Mouse (Mus musculus): ENCODE data around the gene Nbas.

Gene Nbas

DNA sequence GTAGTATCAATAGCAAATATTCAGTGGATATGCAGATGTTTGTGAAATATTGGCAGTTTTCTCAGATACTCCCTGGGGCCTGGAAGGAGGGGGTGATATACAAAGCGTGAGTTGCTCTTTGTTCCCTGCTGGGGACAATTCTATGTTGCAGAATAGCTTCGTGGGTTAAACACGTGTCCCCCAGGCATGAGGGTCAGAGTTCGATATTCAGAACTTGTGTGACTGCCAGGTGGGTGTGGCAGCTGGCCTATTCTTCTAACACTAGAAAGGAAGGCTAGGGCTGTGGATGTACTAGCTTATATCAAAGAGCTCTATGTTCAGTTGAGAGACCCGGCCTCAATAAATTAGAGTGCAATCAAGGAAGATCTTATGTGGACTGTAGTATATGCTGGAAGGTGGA lies 274.9 kb downstream of the Nbas start:
- DNase-seq: no peak

DNA sequence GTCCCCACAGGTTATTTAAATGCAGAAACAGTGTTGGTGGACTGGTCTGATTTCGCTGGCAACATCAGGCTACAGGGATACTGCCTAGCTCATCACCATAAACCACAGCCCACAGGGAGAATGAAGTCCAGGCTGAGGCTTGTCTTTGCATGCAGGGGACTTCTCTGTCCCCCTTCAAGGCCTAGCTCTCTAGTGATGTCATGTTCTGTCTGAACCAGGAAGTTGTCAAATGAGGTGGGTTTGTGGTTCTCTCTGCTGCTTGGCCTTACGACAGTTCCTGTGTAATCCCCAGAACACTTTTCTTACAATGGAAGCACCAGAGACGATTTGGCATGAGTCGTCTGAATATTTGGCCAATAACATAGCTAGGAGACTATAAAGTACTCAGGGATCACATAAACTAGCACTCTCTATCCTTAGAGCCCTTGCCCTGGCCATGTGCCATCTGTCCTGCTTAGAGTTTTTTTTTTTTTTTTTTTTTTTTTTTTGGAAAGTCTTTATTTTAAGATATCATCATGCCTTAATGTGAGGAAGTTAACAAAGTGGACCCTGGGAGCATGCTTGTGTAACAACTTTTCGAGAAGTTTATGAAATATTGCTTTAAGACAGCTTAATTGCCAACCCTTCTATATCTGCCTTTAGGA lies 294.8 kb downstream of the Nbas start:
- DNase-seq: no peak

DNA sequence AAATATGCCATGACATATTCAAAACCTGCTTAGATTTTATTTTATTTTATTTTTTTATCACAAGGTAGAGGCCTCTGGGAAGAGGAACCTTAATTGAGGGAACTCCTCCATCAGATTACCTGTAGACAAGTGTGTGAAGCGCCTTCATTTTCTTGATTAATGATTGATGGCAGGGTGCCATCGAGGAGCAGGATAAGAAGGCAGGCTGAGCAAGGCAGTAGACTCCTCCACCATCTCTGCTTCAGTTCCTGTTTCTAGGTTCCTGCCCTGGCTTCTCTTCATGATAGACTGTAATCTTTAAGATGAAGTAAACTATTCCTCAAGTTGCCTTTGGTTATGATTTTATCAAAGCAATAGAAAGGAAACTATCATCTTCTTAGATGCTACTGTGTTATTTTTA lies 295.4 kb downstream of the Nbas start:
- DNase-seq: no peak

DNA sequence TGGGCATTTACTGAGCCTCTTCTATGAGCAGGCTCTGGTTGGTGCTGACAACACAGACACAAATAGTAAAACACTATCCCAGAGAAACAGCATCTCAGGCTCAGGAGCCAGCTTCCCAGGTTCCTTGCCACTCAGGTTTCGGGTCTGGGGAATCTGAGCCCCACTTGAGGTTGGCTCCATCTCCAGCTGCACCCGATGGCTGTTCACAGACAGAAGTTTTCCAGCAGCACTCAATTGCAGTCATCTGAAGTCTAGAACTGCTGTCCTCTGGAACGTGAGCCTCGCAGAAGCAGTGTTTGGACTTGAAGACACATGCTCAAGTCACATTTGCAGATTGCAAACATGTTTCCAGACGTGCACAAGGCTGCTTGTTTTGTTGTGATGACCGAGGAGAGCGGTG lies 297.5 kb downstream of the Nbas start:
- DNase-seq: no peak

DNA sequence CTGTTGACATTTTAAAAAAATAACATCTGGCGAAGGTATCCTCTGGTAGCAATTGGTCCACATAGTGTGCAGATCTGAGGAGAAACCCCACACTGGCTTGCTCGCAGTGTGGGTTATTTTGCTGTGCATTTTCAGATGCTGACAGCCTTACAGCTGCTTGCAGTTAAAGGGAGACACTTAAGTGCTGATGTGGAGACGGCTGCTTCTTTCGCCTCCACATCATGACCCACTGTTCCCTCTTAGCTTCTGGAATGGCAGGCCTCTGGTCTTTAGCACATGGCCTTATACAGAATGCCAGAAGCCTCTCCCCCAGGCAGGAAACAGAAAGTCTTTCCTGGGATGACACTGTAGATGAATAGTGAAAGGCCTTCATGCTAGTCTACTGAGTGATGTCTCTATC lies 306.2 kb downstream of the Nbas start:
- DNase-seq: no peak

DNA sequence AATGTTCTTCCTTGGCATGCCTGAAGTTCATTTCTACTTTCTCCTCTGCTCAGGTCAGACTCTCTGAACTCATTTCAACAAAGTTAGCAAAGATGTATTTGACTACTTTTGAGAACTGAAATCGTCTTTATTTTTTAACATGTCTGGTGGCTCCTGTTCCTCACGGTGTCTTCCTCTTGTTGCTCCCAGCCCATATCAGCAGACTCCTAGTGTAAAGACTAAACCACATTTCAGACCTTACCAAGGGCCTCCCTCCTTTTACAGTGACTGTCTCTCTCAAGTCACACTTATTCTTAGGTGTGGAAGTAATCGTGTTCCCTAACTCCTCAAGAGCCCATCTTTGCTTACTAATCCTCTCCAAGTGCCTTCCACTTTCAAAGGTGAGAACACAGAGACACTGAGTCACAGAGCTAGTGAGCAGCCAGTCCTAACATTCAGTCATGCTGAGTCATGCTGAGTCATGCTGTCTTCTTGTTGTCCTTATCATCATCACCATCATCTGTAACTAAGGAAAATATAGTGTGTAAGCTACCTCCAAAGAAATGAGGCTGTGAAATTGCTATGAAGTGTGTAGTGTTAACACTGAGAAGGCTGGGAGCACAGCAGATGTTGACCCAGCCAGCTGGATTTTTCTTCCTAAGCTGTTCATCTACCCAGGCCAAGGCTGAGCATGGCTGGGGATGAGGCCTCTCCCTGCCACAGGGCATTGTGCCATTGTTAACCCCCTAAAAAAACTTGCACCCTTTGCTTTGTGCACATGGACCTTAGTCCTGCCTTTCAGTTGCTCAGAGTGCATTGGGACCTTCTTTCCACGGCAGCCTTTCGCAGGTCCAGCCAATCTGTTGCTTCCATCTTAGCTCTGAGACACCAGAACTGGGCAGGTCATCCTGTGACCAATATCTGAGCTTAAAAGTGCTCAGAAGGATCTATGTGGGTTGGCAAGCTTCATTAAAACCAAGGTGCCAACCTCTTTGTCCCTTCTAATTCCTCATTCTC lies 307.0 kb downstream of the Nbas start:
- no peak for DNase-seq

DNA sequence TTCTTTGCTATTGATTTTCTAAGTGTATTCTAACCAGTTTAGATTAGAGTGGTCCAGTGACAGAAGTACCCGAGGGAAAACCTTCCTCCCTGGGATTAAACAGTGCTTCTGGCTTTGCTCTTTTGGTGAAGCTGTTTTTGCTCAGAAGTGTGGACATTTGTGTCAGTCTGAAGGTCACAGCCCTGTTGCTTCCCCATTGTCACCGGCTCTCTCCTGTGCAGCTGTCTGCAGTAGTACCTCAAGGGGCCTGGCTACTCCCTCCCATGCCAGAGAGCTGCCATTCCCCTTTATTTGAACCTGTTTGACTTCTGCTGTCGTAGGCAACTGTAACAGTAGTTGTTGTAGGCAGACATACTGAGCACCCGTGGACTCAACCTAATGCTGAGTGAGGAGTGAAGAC lies 307.8 kb downstream of the Nbas start:
- no peak for DNase-seq

DNA sequence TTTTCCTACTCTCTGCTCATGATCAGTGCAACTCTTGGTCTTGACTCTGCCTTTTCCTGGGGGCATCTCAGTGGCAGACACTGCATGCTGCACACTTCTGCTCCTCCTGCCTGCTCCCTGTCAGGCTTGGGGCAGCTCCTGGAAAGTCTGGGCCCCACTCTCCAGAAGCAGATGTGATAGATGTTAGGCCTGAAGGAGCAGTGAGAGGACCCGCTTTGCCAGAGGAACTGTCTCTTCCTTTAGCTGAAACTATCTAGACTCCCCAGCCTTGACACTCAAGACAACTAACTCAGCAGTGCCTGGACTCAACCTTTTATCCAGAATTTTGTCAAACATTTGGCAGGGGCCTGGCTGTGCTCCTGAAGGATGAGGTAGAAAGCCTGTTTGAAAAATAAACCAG lies 311.9 kb downstream of the Nbas start:
- DNase-seq: no peak

DNA sequence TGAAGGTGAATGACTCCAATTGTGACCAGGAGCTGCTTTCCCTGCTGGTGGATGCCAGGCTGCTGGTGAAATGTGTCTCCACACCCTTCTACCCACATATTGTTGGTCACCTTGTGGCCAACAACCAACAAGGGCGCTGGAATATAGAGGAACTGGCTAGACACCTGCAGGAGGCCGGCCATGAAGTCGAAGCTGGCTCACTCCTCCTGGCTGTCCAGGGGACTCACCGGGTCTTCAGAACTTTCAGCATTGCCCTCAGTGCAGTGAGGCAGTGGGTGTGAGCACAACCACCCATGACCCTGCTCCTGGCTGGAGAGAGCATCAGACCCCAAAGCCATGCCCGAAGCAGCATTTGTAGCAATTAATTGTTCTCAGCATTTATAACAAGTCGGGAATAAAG lies 314.5 kb downstream of the Nbas start:
- no peak for DNase-seq

DNA sequence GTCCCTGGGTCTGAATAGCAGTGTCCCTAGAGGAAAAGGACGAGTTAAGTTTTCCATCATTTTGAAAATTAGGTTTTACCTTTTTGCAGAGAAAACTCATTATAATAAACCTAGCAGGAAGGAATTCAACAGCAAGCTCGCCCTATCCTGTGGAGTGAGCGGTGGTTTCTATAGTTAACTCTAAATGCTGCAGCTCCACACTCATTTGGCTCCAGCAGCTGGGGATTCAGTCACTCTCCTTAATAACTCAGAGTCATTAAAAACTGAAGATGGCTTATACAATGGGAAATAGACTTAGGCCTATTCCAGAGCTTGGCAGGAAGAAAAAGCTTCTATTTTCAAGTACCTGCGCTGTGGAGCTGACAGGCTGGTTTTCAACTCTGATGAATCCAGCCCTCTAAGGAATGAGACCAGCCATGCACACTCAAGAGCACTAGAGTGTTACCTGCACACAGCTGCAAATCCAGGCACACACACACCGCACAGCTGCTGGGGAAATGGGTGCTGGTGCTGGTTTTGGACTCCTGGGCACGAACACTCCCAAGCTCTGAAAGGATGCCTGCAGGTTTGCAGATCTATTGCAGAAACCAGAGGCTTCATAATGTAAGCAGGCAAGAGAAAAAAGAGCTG lies 316.7 kb downstream of the Nbas start:
- no peak for DNase-seq

DNA sequence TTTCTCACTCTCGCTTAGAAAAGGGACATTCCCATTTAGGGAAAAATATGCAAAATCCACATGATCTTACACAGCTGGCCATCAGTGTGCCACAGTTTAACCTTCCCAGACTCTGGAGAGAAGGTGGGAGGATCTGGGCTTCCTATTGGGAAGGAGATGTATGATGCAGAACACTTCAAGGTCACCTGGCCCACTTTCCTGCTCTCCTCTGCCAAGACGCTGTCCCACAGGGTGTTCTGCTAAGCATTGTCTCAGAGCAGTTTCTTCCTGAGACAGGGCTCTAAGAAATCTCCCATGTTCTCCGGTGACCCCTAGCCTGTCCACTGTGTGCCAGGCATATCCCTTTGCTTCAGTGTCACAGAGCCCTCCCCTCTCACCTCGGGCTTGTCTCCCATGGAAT lies 318.7 kb downstream of the Nbas start:
- no peak for DNase-seq

DNA sequence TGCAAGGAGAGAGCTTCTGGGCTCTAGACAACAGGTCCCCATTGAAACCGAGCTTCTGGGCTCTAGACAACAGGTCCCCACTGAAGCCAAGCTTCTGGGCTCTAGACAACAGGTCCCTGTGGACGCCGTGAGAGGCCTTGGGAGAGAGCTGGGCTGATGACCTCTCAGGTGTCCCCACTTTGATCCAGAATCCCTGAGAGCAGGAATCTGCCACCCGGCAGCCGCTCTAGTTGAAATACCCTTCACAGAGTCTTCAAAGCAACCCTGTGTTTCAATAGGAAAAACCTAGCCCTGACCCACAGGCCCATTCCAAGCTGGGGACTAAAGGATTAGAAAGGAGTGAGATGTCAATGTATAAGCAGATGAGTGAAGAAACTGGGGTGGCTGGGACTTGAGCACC lies 320.1 kb downstream of the Nbas start:
- DNase-seq: no peak

DNA sequence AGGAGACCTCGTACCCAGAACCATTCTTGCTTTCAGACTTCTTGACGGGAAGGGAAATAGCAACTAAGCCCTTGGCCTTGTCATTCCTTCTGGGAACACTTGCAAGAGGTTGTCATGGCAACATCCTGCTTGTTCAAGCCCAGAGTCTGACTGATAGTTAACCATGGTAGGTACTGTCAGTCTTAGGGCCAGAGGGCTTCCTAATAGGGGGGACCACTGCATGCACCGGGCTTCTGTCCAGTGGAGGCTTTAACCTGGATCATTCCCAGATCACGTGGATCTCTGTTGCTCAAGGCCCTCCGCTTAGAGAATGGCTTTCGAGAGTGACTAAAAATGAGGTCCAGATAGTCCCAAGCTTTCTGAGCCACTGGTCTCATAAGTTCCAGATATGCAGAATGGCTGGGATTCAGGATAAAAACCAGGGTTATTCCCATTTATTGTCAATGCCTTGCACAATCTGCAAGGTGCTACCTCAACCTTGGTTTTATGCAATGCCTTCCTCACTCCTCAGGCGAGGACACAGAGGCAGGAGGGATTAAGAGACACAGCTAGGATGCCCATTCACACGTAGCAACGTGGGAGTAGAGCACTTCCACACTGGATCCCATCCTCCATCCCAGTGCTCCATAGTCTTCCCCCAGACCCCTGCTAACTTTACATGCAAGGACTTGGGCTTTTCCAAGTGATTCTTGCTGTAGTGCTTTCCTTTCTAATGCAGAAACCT lies 326.0 kb downstream of the Nbas start:
- no peak for DNase-seq

DNA sequence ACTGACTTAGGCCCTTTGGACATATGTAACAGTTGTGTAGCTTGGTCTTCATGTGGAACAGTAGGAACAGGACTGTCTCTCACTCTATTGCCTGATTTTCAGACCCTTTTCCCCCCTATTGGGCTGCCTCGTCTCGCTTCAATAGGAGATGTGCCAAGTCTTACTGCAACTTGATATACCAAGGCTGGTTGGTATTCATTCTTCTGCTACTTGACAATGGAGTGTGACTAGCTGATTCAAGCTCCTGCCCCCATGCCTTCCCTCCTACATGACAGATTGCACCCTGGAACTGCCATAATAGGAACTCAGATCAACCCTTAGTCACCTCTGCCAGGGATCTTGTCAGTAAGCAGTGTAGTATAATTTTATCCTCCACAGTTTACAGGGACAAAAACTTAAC lies 328.1 kb downstream of the Nbas start:
- no peak for DNase-seq

DNA sequence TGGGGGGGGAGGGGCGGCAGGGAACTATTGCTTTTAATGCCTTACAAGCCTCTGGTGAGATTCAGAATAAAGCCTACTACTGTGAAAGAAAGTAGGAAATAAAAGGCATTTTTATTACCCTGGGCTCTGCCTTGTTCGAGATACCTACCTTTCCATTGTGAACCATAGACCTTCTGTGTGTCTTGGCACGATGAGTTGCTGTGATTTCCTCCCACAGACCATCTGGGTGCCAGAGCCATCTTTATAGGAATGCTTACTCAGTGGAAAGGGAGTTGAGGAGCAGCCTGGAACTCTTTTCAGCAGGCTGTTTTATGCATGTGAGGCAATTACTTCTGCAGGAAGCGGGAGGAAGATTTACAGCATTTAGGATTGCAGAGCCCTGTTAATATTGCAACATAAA lies 329.6 kb downstream of the Nbas start:
- no peak for DNase-seq

DNA sequence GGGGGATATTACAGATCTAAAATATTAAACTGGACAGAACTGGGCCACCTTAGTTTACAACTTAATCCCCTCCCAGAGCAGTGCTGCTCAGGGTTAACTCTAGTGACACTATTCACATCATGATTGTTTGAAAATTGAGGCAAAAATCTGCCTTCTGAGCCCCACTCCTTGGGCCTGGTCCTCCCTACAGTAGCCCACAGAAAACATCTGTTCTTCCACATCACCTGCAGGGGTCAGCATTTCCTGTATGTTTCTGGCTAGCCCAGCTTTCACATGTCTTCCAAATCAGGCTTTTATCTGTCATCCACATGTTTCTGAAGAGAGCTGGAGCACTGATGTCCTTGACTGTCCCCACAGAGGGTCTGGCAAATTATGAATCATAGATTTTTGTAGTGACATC lies 333.5 kb downstream of the Nbas start:
- peak; percentile 52 for DNase-seq

DNA sequence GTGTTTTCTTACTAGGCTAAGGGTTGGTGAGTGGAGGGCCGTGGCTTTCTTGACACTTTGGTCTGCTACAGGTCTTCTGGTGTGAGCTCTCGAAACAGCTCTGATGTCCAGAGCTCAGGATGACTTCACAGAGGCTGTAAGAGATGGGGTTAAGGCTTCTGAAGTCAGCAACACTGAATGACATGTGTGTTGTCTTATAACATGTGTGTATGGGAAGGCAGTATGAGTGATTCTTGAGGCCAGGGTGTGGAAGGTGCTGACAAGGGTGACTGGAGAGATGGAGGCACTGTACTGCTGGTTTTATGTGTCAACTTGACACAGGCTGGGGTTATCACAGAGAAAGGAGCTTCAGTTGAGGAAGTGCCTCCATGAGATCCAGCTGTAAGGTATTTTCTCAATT lies 338.1 kb downstream of the Nbas start:
- DNase-seq: no peak

DNA sequence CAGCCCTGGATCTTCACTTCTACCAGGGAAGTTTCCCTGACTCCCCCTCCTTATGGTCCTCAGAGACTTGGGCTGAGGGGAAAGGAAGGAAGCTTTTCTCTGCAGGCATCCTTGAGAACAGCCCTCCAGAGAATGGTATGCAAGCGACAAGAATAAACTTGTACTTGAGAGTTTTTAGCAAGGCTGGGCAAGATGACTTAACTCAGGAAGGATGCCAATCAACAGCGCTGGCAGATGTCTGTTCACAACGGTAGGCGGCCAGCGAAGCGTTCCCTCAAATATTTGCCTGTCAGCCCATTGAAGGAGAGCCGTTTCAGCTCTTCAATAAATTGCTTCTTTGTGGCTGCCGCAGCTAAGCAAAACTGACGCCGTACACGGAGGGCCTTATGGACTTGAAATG lies 340.1 kb downstream of the Nbas start:
- DNase-seq: no peak

DNA sequence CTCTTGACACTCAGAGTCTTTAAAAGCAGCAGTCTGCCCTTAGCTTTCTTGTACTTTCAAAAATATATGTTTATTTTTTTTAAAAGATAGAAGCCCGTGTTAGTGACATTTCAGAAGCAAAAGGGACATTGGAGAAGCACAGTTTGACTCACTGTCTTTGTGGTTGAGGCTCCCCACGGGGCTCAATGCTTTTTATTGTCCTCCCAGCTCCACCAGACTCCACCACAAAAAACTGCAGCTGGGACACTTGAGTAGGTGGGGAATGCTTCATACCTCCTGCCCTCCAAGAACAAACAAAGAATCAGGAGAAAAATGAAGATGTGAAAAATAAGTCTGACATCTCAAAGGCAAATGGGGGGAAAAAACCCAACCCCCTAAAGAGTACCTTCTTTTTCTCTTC lies 344.1 kb downstream of the Nbas start:
- no peak for DNase-seq

DNA sequence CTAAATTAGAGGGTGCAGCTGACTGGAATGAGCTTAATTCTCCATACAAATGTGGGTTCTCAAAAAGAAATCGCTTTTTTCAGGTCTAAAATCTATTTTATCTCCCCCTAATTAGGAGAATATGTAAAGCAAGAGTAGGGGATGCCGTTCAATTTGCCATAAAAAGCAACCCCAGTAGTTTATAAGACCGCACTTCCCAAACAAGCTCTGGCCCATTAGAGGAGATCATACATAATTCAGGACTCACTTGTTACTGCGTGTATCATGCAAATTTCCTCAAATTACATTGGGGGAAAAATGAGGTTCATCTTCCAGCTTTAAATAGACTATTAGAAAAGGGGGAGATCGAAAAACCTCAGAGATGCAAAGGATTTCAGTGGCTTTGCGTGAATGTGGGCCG lies 346.7 kb downstream of the Nbas start:
- DNase-seq: no peak

DNA sequence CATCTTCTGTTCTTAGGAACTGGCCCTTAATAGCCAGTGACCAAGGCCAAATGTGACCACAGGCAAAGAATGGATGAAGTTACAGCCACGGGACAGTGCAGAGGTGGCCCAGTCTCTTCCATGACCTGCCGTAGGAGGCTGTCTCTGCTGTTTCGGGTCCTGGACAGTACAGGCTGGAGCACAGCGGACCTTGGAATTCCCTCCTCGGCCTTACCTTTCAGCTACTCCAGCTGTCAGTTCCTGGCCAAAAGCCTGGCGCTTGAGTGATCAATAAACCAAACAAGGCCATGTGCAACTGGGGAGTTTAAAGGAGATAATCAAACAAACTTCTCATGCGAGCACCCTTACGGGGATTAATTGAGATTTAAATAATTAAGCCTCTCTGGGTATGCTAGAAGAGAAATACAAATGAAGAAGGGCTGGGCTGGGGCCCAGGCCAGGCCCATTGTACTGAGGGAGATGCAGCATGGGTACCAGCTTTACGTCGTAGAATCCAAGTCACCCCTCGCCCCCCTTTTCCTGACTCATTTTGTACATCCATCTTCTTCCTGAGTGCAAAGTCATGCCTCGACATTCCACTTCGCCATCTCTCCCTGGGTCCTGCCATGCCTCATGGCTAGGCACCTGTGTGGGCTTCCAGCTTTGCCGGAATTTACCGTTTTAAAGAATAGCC lies 353.4 kb downstream of the Nbas start:
- no peak for DNase-seq

DNA sequence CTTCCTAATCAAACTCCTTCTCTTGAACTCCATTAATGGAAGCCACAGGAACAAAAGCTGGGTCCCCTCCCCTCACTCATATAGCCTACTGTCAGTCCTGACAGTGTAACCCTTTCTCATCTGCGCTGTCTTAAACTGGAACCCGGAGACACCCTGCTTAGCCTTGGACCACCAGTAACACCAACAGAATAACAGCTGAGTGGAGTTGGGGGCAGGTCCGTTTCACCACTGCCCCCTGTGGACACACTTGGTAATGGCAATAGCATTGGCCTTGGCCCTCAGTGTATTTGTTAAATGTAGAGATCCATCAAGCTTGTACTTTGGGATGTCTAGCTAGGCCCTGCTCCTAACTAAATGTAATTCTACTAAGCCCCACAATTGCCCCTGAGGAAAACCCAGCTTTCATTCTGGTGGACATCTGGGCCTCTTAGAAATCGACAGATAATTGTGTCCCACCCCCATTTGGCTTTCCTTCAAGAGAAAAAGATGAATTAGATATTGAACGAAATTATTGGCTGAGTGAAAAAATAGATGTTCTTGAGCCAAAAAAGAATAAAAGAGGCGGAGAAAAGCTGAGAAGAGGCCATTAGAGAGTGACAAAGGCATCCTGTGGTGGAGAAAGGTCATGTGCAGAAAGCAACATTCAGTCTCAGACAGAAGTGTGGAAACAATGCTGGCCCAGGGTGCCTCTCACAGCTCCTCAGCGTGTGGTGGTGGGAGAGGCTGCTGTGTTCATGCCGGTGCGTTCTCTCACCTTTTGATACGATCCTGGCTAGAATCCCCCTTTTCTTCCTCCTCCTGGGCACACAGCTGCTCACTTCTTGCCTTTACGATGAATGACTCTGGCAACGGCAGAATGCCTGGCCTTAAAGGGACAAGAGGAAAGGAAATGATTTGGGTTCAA lies 358.1 kb downstream of the Nbas start:
- DNase-seq: peak; percentile 18
